Mouse (Mus musculus) splenic B cell, adult 2 months (primary cell): ENCODE data around the gene Gm42688.

Source experiments
- DNase-seq: peaks from one replicate; pipeline ENCODE4 v3.0.0-alpha.2; 2011; ENCODE audit warnings: low read depth, low spot score
- H3K27me3 ChIP-seq: 2 replicates; pipeline ENCODE4 v1.6.1; 2012; ENCODE audit warnings: mild to moderate bottlenecking, low read length, moderate library complexity, mixed read lengths; ENCODE audit not compliant: control insufficient read depth, poor library complexity, insufficient read depth, severe bottlenecking
- H3K36me3 ChIP-seq: 2 replicates; pipeline ENCODE4 v1.6.1; 2012; ENCODE audit warnings: mild to moderate bottlenecking, low read length, moderate library complexity, mixed read lengths; ENCODE audit not compliant: control insufficient read depth, poor library complexity, insufficient read depth, severe bottlenecking

The Gm42688 gene

GRCm38 (mm10) chr6:83101316-83101687 lies at the start of gene Gm42688, which contains the start of gene Ccdc142:
TSS of gene Gm42688 (plus strand) at chr6:83101617.
TSS of gene Ccdc142 (plus strand) at chr6:83101601.
- peak; percentile 92 for DNase-seq
- H3K27me3 ChIP-seq = no peaks in the 10 kb centered on the region
- H3K36me3 ChIP-seq = no peaks in the 10 kb centered on the region

GRCm38 (mm10) chr6:83053136-83053960 lies 48.1 kb upstream of the Gm42688 start:
- peak; percentile 55 for DNase-seq
- H3K27me3 ChIP-seq = no peaks in the 10 kb centered on the region
- H3K36me3 ChIP-seq = peaks cover 6% of the 10 kb centered on the region

GRCm38 (mm10) chr6:83054074-83054851 lies 47.2 kb upstream of the Gm42688 start, which contains the start of gene Aup1:
TSS of gene Aup1 (plus strand) at chr6:83054521.
- DNase-seq = peak; percentile 99
- Histone ChIP-seq H3K36me3 (peaks cover 6% of the 10 kb centered on the region), H3K27me3 (no peaks in the 10 kb centered on the region)

- DNase-seq = peak; percentile 46
- Histone ChIP-seq H3K36me3 (peaks cover 6% of the 10 kb centered on the region), H3K27me3 (no peaks in the 10 kb centered on the region)
Measured at GRCm38 (mm10) chr6:83054871-83055431, 46.5 kb upstream of the Gm42688 start, which contains the start of gene Htra2. TSS of gene Htra2 (minus strand) at chr6:83055273.

- peaks cover 6% of the 10 kb centered on the region for H3K36me3 ChIP-seq
- H3K27me3 ChIP-seq = no peaks in the 10 kb centered on the region
- no peak for DNase-seq
Measured at GRCm38 (mm10) chr6:83057790-83058189, 43.6 kb upstream of the Gm42688 start, which contains the start of gene Dqx1. TSS of gene Dqx1 (plus strand) at chr6:83057844.

- Histone ChIP-seq H3K27me3 (no peaks in the 10 kb centered on the region), H3K36me3 (peaks cover 6% of the 10 kb centered on the region)
- DNase-seq = no peak
Measured at GRCm38 (mm10) chr6:83058725-83059124, 42.7 kb upstream of the Gm42688 start.

GRCm38 (mm10) chr6:83065995-83066394 lies 35.4 kb upstream of the Gm42688 start:
- Histone ChIP-seq H3K36me3 (no peaks in the 10 kb centered on the region), H3K27me3 (peaks cover 5% of the 10 kb centered on the region)
- DNase-seq = peak; percentile 27

- Histone ChIP-seq H3K27me3 (peaks cover 7% of the 10 kb centered on the region), H3K36me3 (no peaks in the 10 kb centered on the region)
- no peak for DNase-seq
Measured at GRCm38 (mm10) chr6:83066441-83066840, 35.0 kb upstream of the Gm42688 start.

GRCm38 (mm10) chr6:83068221-83068620 lies 33.2 kb upstream of the Gm42688 start:
- no peak for DNase-seq
- Histone ChIP-seq H3K36me3 (no peaks in the 10 kb centered on the region), H3K27me3 (peaks cover 7% of the 10 kb centered on the region)

GRCm38 (mm10) chr6:83068706-83069487 lies 32.5 kb upstream of the Gm42688 start:
- Histone ChIP-seq H3K27me3 (peaks cover 9% of the 10 kb centered on the region), H3K36me3 (no peaks in the 10 kb centered on the region)
- DNase-seq = peak; percentile 27

GRCm38 (mm10) chr6:83069488-83070246 lies 31.8 kb upstream of the Gm42688 start:
- Histone ChIP-seq H3K27me3 (peaks cover 9% of the 10 kb centered on the region), H3K36me3 (no peaks in the 10 kb centered on the region)
- no peak for DNase-seq

GRCm38 (mm10) chr6:83070247-83070310 lies 31.3 kb upstream of the Gm42688 start, which contains the start of gene Tlx2:
TSS of gene Tlx2 (minus strand) at chr6:83070293.
- DNase-seq = no peak
- H3K36me3 ChIP-seq = no peaks in the 10 kb centered on the region
- peaks cover 9% of the 10 kb centered on the region for H3K27me3 ChIP-seq

- no peaks in the 10 kb centered on the region for H3K36me3 ChIP-seq
- DNase-seq = peak; percentile 50
Measured at GRCm38 (mm10) chr6:83070311-83071219, 30.9 kb upstream of the Gm42688 start.

More at GRCm38 (mm10) chr6:83070311-83071219, 30.9 kb upstream of the Gm42688 start:
- H3K27me3 ChIP-seq = peaks cover 9% of the 10 kb centered on the region
